Mouse (Mus musculus): ENCODE measurements at regions not wholly inside any gene's neighbourhood (a gene's known extent, or its start where the extent isn't known, plus 50 kb on each side); places are given as distances from the start of the nearest gene placed in this dataset.

GRCm38 (mm10) chr16:97679252-97679651 lies 68.3 kb upstream of the Tmprss2 start:
- TF ChIP-seq CTCF (IDR thresholded peaks at IDR 0.05; ENCODE audit: insufficient read depth, low read length) = no peak
- TF ChIP-seq POLR2A (IDR thresholded peaks at IDR 0.05; ENCODE audit: borderline replicate concordance, extremely low read depth, low read depth, low read length) = no peak
